Mouse (Mus musculus) hindbrain, embryonic 10.5 days (tissue): ENCODE data around the gene Gfpt1. TPM values are rescaled to one million over a fixed set of nuclear protein-coding genes. Genes with fewer than 3 reads are reported as not detected.

Experiments used
- DNase-seq: peaks from one replicate; pipeline ENCODE4 v3.0.0-alpha.2; 2017; ENCODE audit warnings: low spot score
- H3K27ac ChIP-seq: fragments of 300-500 bp; sonication (generic); 2 replicates; pipeline ENCODE4 v1.5.1; 2016; ENCODE audit warnings: mild to moderate bottlenecking, moderate library complexity
- H3K27me3 ChIP-seq: fragments of 300-500 bp; sonication (generic); 2 replicates; pipeline ENCODE4 v1.6.1; 2016; ENCODE audit warnings: mild to moderate bottlenecking; ENCODE audit not compliant: poor library complexity, insufficient read depth, severe bottlenecking
- H3K36me3 ChIP-seq: fragments of 300-500 bp; sonication (generic); 2 replicates; pipeline ENCODE4 v1.6.1; 2016; ENCODE audit warnings: mild to moderate bottlenecking, moderate library complexity
- H3K4me1 ChIP-seq: fragments of 300-500 bp; sonication (generic); replicated peaks from 2 replicates; pipeline ENCODE4 v1.6.1; 2016; ENCODE audit warnings: mild to moderate bottlenecking
- H3K4me3 ChIP-seq: fragments of 300-500 bp; sonication (generic); 2 replicates; pipeline ENCODE4 v1.5.1; 2016; ENCODE audit warnings: mild to moderate bottlenecking, moderate library complexity
- H3K9me3 ChIP-seq: fragments of 300-500 bp; sonication (generic); 2 replicates; pipeline ENCODE4 v1.6.1; 2016; ENCODE audit warnings: mild to moderate bottlenecking, moderate library complexity
- WGBS: fragments of 180-500 bp; shearing (Covaris S2); methylation state at CpG from one replicate; pipeline ENCODE4 v1.1.7; 2016; 5-methylcytosine and 5-hydroxymethylcytosine counted together
- polyA plus RNA-seq: library from polyadenylated mRNA; unstranded; fragments of >200 nt; fragmentation: Nextera tagmentation; extraction: Ambion mirVana; gene quantifications from 2 replicates; pipeline ENCODE4 v1.2.1, GENCODE M21; 2016

Gene Gfpt1
- polyA plus RNA-seq, 1 experiment from 2014 or later = 11.4 TPM

DNA sequence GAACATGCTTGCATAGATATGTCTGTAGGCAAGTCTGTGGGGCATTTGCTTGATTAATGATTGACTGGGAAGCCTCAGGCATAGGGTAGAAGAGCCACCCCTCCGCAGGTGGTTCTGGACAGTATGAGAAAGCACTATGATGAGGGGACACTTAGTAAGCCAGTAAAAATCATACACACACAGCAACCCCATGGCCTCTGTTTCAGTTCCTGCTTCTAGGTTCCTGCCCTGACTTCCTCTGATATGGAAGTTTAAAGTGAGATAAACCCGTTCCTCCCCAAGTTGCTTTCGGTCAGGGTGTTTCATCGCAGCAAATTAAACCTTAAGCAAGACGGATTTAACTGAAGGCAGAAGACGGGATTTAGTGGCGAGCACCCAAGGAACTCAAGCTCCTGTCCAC lies 88.0 kb downstream of the Gfpt1 start:
- Histone ChIP-seq H3K4me1 (peaks cover 13% of the 10 kb centered on the region; the same call in 1 of the 2 replicates), H3K27me3 (no peaks in the 10 kb centered on the region), H3K36me3 (peaks cover 3% of the 10 kb centered on the region), H3K4me3 (no peak overlapping the region), H3K9me3 (no peaks in the 10 kb centered on the region), H3K27ac (no peak overlapping the region)
- 95% methylated on average over 7 of the region's 7 CpGs for WGBS
- DNase-seq = no peak

GRCm38 (mm10) chr6:87131078-87131477 lies 88.4 kb downstream of the Gfpt1 start:
- WGBS = 66% methylated on average over 1 of the region's 1 CpGs
- peaks cover 7% of the 10 kb centered on the region for H3K36me3 ChIP-seq
- no peak for DNase-seq
- H3K27me3 ChIP-seq = no peaks in the 10 kb centered on the region
- H3K4me1 ChIP-seq = peaks cover 13% of the 10 kb centered on the region; the same call in 1 of the 2 replicates
- no peaks in the 10 kb centered on the region for H3K9me3 ChIP-seq
- no peak overlapping the region for H3K4me3 ChIP-seq
- H3K27ac ChIP-seq = no peak overlapping the region

GRCm38 (mm10) chr6:87133520-87133919 lies 90.9 kb downstream of the Gfpt1 start:
- DNase-seq = no peak
- Histone ChIP-seq H3K36me3 (peaks cover 15% of the 10 kb centered on the region), H3K9me3 (no peaks in the 10 kb centered on the region), H3K27ac (no peak overlapping the region), H3K4me3 (no peak overlapping the region), H3K27me3 (no peaks in the 10 kb centered on the region), H3K4me1 (0 out of 2 replicates have a peak, but pooled peaks cover 5% of the 10 kb centered on the region)
- WGBS = 95% methylated on average over 3 of the region's 3 CpGs

- WGBS = 77% methylated on average over 12 of the region's 12 CpGs
- Histone ChIP-seq H3K27me3 (no peaks in the 10 kb centered on the region), H3K9me3 (no peaks in the 10 kb centered on the region), H3K27ac (no peak overlapping the region), H3K36me3 (peaks cover 15% of the 10 kb centered on the region), H3K4me3 (no peak overlapping the region), H3K4me1 (0 out of 2 replicates have a peak, but pooled peaks cover 5% of the 10 kb centered on the region)
- no peak for DNase-seq
Measured at GRCm38 (mm10) chr6:87133966-87134546, 91.4 kb downstream of the Gfpt1 start.

- Histone ChIP-seq H3K27ac (no peak overlapping the region), H3K4me1 (no peaks in the 10 kb centered on the region), H3K4me3 (no peak overlapping the region), H3K27me3 (no peaks in the 10 kb centered on the region), H3K36me3 (peaks cover 15% of the 10 kb centered on the region), H3K9me3 (no peaks in the 10 kb centered on the region)
- WGBS = 91% methylated on average over 5 of the region's 5 CpGs
- no peak for DNase-seq
Measured at GRCm38 (mm10) chr6:87138479-87138878, 95.8 kb downstream of the Gfpt1 start.

GRCm38 (mm10) chr6:87139796-87140553 lies 97.3 kb downstream of the Gfpt1 start:
- no peak for DNase-seq
- no peak overlapping the region for H3K27ac ChIP-seq
- 85% methylated on average over 12 of the region's 12 CpGs for WGBS
- H3K36me3 ChIP-seq = peaks cover 15% of the 10 kb centered on the region
- no peaks in the 10 kb centered on the region for H3K4me1 ChIP-seq
- no peak overlapping the region for H3K4me3 ChIP-seq
- no peaks in the 10 kb centered on the region for H3K27me3 ChIP-seq
- no peaks in the 10 kb centered on the region for H3K9me3 ChIP-seq

Other genes starting within 250 kb of the Gfpt1 start
- 7.4 and 8.7 TPM in 2 replicates for gene Anxa4, start 249.3 kb upstream of the Gfpt1 start, polyA plus RNA-seq
- gene Aak1, start 193.3 kb upstream of the Gfpt1 start, polyA plus RNA-seq = 12.1 and 18.8 TPM in 2 replicates
- 90.6 and 104 TPM in 2 replicates for gene Nfu1, start 33.6 kb upstream of the Gfpt1 start, polyA plus RNA-seq
- 0.07 and 0.25 TPM in 2 replicates for gene D6Ertd527e, start 61.9 kb downstream of the Gfpt1 start, polyA plus RNA-seq